Mouse (Mus musculus) liver, embryonic 18 days (tissue): ENCODE data around the gene Pde1a. TPM values are rescaled to one million over a fixed set of nuclear protein-coding genes. Genes with fewer than 3 reads are reported as not detected.

ENCODE experiments used
- polyA plus RNA-seq: library from polyadenylated mRNA; depleted of rRNA; stranded (reverse); fragments of >200 nt; gene quantifications from 2 replicates; pipeline ENCODE4 v1.2.3, GENCODE M21; 2012; rRNA removed

Gene Pde1a
- 1.4 and 1.7 TPM in 2 replicates for polyA plus RNA-seq

GRCm38 (mm10) chr2:80128861-80129698 lies at the start of gene Pde1a:
Gene Pde1a, minus strand, starts transcription at chr2:80129458.

Other genes starting within 250 kb of the Pde1a start
- not detected in 2 replicates for gene Prdx6b, start 163.0 kb upstream of the Pde1a start, polyA plus RNA-seq
- 10.3 and 11.4 TPM in 2 replicates for gene Dnajc10, start 186.0 kb upstream of the Pde1a start, polyA plus RNA-seq